Mouse (Mus musculus): ENCODE data around the gene Hist1h4h.

Gene Hist1h4h

GRCm38 (mm10) chr13:23513517-23513916 lies 17.3 kb upstream of the Hist1h4h start:
- DNase-seq = no peak

GRCm38 (mm10) chr13:23515281-23515680 lies 15.6 kb upstream of the Hist1h4h start:
- no peak for DNase-seq

GRCm38 (mm10) chr13:23515826-23516620 lies 14.8 kb upstream of the Hist1h4h start:
- DNase-seq = no peak

GRCm38 (mm10) chr13:23516822-23517602 lies 13.8 kb upstream of the Hist1h4h start:
- DNase-seq = peak; percentile 52

- DNase-seq = peak; percentile 83
Measured at GRCm38 (mm10) chr13:23517603-23518294, 13.1 kb upstream of the Hist1h4h start.

GRCm38 (mm10) chr13:23518295-23518603 lies 12.6 kb upstream of the Hist1h4h start:
- no peak for DNase-seq

- DNase-seq = peak; percentile 58
Measured at GRCm38 (mm10) chr13:23518885-23519284, 12.0 kb upstream of the Hist1h4h start.

GRCm38 (mm10) chr13:23519416-23519815 lies 11.4 kb upstream of the Hist1h4h start:
- peak; percentile 69 for DNase-seq

GRCm38 (mm10) chr13:23521703-23522102 lies 9.1 kb upstream of the Hist1h4h start:
- DNase-seq = peak; percentile 49

- no peak for DNase-seq
Measured at GRCm38 (mm10) chr13:23523976-23524375, 6.9 kb upstream of the Hist1h4h start.

- peak; percentile 71 for DNase-seq
Measured at GRCm38 (mm10) chr13:23524654-23525053, 6.2 kb upstream of the Hist1h4h start.

GRCm38 (mm10) chr13:23525901-23526300 lies 4.9 kb upstream of the Hist1h4h start:
- DNase-seq = no peak

GRCm38 (mm10) chr13:23526312-23526711 lies 4.5 kb upstream of the Hist1h4h start:
- peak; percentile 88 for DNase-seq

GRCm38 (mm10) chr13:23529005-23529404 lies 1.8 kb upstream of the Hist1h4h start:
- DNase-seq = no peak

- DNase-seq = no peak
Measured at GRCm38 (mm10) chr13:23529480-23530165, 1.2 kb upstream of the Hist1h4h start.

- DNase-seq = peak; percentile 43
Measured at GRCm38 (mm10) chr13:23530181-23530900, 509 bp upstream of the Hist1h4h start.

GRCm38 (mm10) chr13:23532262-23533075 lies 1.6 kb downstream of the Hist1h4h start:
- DNase-seq = no peak

GRCm38 (mm10) chr13:23533560-23534367 lies 2.9 kb downstream of the Hist1h4h start, which contains the start of gene Hist1h2af:
Gene Hist1h2af, plus strand, starts transcription at chr13:23533906.
- peak; percentile 64 for DNase-seq

GRCm38 (mm10) chr13:23534368-23535131 lies 3.7 kb downstream of the Hist1h4h start:
- peak; percentile 11 for DNase-seq

Measured in right cerebral cortex, postnatal 25 days (tissue).